Mouse (Mus musculus) layer of hippocampus, postnatal 10 days (tissue): ENCODE data around the gene Taf1d. TPM values are rescaled to one million over a fixed set of nuclear protein-coding genes. Genes with fewer than 3 reads are reported as not detected.
"Not testable (repeated sequence)": the region's sequence is repeated elsewhere in the genome, so short reads cannot be mapped to it uniquely, and the experiment has no call there.

Source experiments
- DNase-seq, 2 experiments: peaks; one replicate each; pipeline ENCODE4 v3.0.0; 2021; ENCODE audit warnings: low spot score in 2 of 2
- long read RNA-seq: library from polyadenylated mRNA; stranded (forward); transcript quantifications from one replicate; pipeline ENCODE4 v2.0.0, GENCODE M21; 2023
- total RNA-seq, 2 experiments: library from RNA; stranded (reverse); gene quantifications; 2 replicates each; pipeline ENCODE4 v1.2.3; 2021

Gene Taf1d
- 10 to 100 TPM; 41.4 to 42.6 TPM for total RNA-seq
- long read RNA-seq, partial matches to known transcripts = 3 of 11 reads
- long read RNA-seq, other reads (novel, unspliced or antisense) = 2 of 11 reads

- DNase-seq = peak; percentile 98
Measured at GRCm38 (mm10) chr9:15305503-15306397, at the start of gene Taf1d. Gene Taf1d (plus strand): TSS chr9:15306214.

GRCm38 (mm10) chr9:15256214-15256613 is 49.8 kb upstream of the Taf1d start:
- DNase-seq = no peak

- DNase-seq = no peak
Measured at GRCm38 (mm10) chr9:15261980-15262379, 44.0 kb upstream of the Taf1d start.

GRCm38 (mm10) chr9:15263487-15263886 is 42.5 kb upstream of the Taf1d start:
- no peak for DNase-seq

- no peak for DNase-seq
Measured at GRCm38 (mm10) chr9:15273981-15274380, 32.0 kb upstream of the Taf1d start.

- DNase-seq = no peak
Measured at GRCm38 (mm10) chr9:15276855-15277254, 29.2 kb upstream of the Taf1d start.

GRCm38 (mm10) chr9:15278343-15278742 is 27.7 kb upstream of the Taf1d start:
- no peak for DNase-seq

GRCm38 (mm10) chr9:15279139-15279648 is 26.8 kb upstream of the Taf1d start:
- no peak for DNase-seq

- peak; percentile 91 to 94 for DNase-seq
Measured at GRCm38 (mm10) chr9:15279649-15280490, 26.1 kb upstream of the Taf1d start, which contains the start of gene Med17. Gene Med17 (minus strand): TSS chr9:15279931.

GRCm38 (mm10) chr9:15280491-15280879 is 25.5 kb upstream of the Taf1d start:
- DNase-seq = no peak

GRCm38 (mm10) chr9:15285443-15285842 is 20.6 kb upstream of the Taf1d start:
- no peak for DNase-seq

GRCm38 (mm10) chr9:15287846-15288245 is 18.2 kb upstream of the Taf1d start:
- DNase-seq = no peak

- DNase-seq = no peak
Measured at GRCm38 (mm10) chr9:15288402-15288801, 17.6 kb upstream of the Taf1d start.

- DNase-seq = no peak
Measured at GRCm38 (mm10) chr9:15289251-15289650, 16.8 kb upstream of the Taf1d start.

- no peak for DNase-seq
Measured at GRCm38 (mm10) chr9:15297112-15297511, 8.9 kb upstream of the Taf1d start.

- DNase-seq = no peak
Measured at GRCm38 (mm10) chr9:15298451-15298850, 7.6 kb upstream of the Taf1d start.

GRCm38 (mm10) chr9:15300056-15300455 is 6.0 kb upstream of the Taf1d start:
- DNase-seq = no peak

- DNase-seq = peak in 1 of 2 experiments; percentile 18
Measured at GRCm38 (mm10) chr9:15301399-15301798, 4.6 kb upstream of the Taf1d start.

- DNase-seq = not testable (repeated sequence)
Measured at GRCm38 (mm10) chr9:15302006-15302405, 4.0 kb upstream of the Taf1d start.

GRCm38 (mm10) chr9:15302881-15303280 is 3.1 kb upstream of the Taf1d start:
- no peak for DNase-seq

GRCm38 (mm10) chr9:15306398-15307119 is 545 bp downstream of the Taf1d start, which contains the start of gene 4931406C07Rik:
Gene 4931406C07Rik (minus strand): TSS chr9:15306448.
- DNase-seq = no peak
